Mouse (Mus musculus) C2C12 (cell line): ENCODE data around the gene Mrpl30. TPM values are rescaled to one million over a fixed set of nuclear protein-coding genes. Genes with fewer than 3 reads are reported as not detected.

ENCODE experiments used
- H3K27me3 ChIP-seq: one replicate; pipeline ENCODE4 v1.6.1; 2011; ENCODE audit not compliant: control insufficient read depth, insufficient read depth, insufficient read length
- H3K36me3 ChIP-seq: one replicate; pipeline ENCODE4 v1.6.1; 2011; ENCODE audit not compliant: control insufficient read depth, insufficient read depth
- H3K4me3 ChIP-seq: one replicate; pipeline ENCODE4 v1.5.1; 2011; ENCODE audit warnings: mild to moderate bottlenecking, control low read depth; ENCODE audit not compliant: poor library complexity, insufficient read depth, severe bottlenecking
- H3K79me2 ChIP-seq: one replicate; pipeline ENCODE4 v1.6.1; 2011; ENCODE audit not compliant: control insufficient read depth, insufficient read depth
- H3K79me3 ChIP-seq: one replicate; pipeline ENCODE4 v1.6.1; 2011; ENCODE audit warnings: low read depth, control low read depth
- H3ac ChIP-seq: one replicate; pipeline ENCODE3; 2011; ENCODE audit warnings: low read depth; ENCODE audit not compliant: control insufficient read depth, insufficient read length
- CEBPB ChIP-seq: IDR thresholded peaks from one replicate; pipeline ENCODE4 v1.6.1; 2011; ENCODE audit warnings: low read depth, mild to moderate bottlenecking, control low read depth, moderate library complexity
- CTCF ChIP-seq: IDR thresholded peaks from one replicate; pipeline ENCODE4 v1.5.1; 2011; ENCODE audit not compliant: control insufficient read depth, insufficient read depth, insufficient read length
- FOSL1 ChIP-seq: IDR thresholded peaks from one replicate; pipeline ENCODE4 v1.8.0; 2011; ENCODE audit warnings: mild to moderate bottlenecking, low read length; ENCODE audit not compliant: poor library complexity, insufficient read depth, severe bottlenecking
- MAX ChIP-seq: IDR thresholded peaks from one replicate; pipeline ENCODE4 v1.6.1; 2011; ENCODE audit warnings: mild to moderate bottlenecking, control low read depth
- MYOD1 ChIP-seq: IDR thresholded peaks from one replicate; pipeline ENCODE4 v1.6.1; 2011; ENCODE audit warnings: low read depth; ENCODE audit not compliant: control insufficient read depth, insufficient read length
- MYOG ChIP-seq: IDR thresholded peaks from one replicate; pipeline ENCODE4 v1.6.1; 2011; ENCODE audit not compliant: control insufficient read depth, insufficient read length; ENCODE audit errors: extremely low read depth
- USF1 ChIP-seq: IDR thresholded peaks from one replicate; pipeline ENCODE4 v1.6.1; 2011; ENCODE audit warnings: low read depth, mild to moderate bottlenecking, control low read depth, moderate library complexity
- polyA plus RNA-seq: library from polyadenylated mRNA; unstranded; fragments of >200 nt; fragmentation: generic; extraction: Trizol; gene quantifications from one replicate; pipeline ENCODE4 v1.2.1, GENCODE M21; 2012; ENCODE audit warnings: missing spikeins

Mrpl30 gene
- polyA plus RNA-seq, 1 experiment, result 152 TPM

- Histone ChIP-seq H3K79me3 (no peaks in the 10 kb centered on the region), H3ac (peak within 1 kb of the TSS; percentile 77), H3K36me3 (no peaks in the 10 kb centered on the region), H3K27me3 (no peaks in the 10 kb centered on the region), H3K4me3 (peak within 1 kb of the TSS; percentile 38), H3K79me2 (no peaks in the 10 kb centered on the region)
- no peak for TF ChIP-seq MYOG
- TF ChIP-seq CTCF, result no peak
- TF ChIP-seq MYOD1, result no peak
- no peak for TF ChIP-seq MAX
- no peak for TF ChIP-seq FOSL1
- TF ChIP-seq CEBPB, result no peak
- no peak for TF ChIP-seq USF1
These were observed 24.0 kb upstream of the Mrpl30 start, which contains the start of gene Tsga10 for GRCm38 (mm10) chr1:37866286-37866685. Tsga10 (minus strand) TSS chr1:37866429.

GRCm38 (mm10) chr1:37867056-37867455 is 23.2 kb upstream of the Mrpl30 start:
- H3K79me3 ChIP-seq, result no peaks in the 10 kb centered on the region
- H3ac ChIP-seq, result no peak overlapping the region
- no peaks in the 10 kb centered on the region for H3K79me2 ChIP-seq
- H3K36me3 ChIP-seq, result no peaks in the 10 kb centered on the region
- TF ChIP-seq CEBPB (no peak), MYOG (no peak), MYOD1 (no peak), CTCF (peak; percentile 50), FOSL1 (no peak)
- H3K4me3 ChIP-seq, result no peak overlapping the region
- H3K27me3 ChIP-seq, result no peaks in the 10 kb centered on the region

GRCm38 (mm10) chr1:37867684-37868322 is 22.5 kb upstream of the Mrpl30 start:
- no peaks in the 10 kb centered on the region for H3K79me3 ChIP-seq
- TF ChIP-seq CTCF (no peak), MYOD1 (no peak), MAX (no peak), CEBPB (no peak), MYOG (no peak), FOSL1 (no peak), USF1 (no peak)
- no peak overlapping the region for H3ac ChIP-seq
- H3K27me3 ChIP-seq, result no peaks in the 10 kb centered on the region
- H3K79me2 ChIP-seq, result peaks cover 3% of the 10 kb centered on the region
- no peak overlapping the region for H3K4me3 ChIP-seq
- no peaks in the 10 kb centered on the region for H3K36me3 ChIP-seq

- Histone ChIP-seq H3K27me3 (no peaks in the 10 kb centered on the region), H3K36me3 (no peaks in the 10 kb centered on the region), H3K79me2 (peaks cover 12% of the 10 kb centered on the region), H3ac (no peak overlapping the region), H3K4me3 (no peak overlapping the region), H3K79me3 (peaks cover 2% of the 10 kb centered on the region)
- no peak for TF ChIP-seq MAX
- no peak for TF ChIP-seq USF1
- no peak for TF ChIP-seq MYOD1
- TF ChIP-seq MYOG, result no peak
- no peak for TF ChIP-seq CTCF
- no peak for TF ChIP-seq FOSL1
- TF ChIP-seq CEBPB, result no peak
These were observed 21.6 kb upstream of the Mrpl30 start for GRCm38 (mm10) chr1:37868640-37869039.

- Histone ChIP-seq H3K36me3 (no peaks in the 10 kb centered on the region), H3K79me3 (peaks cover 2% of the 10 kb centered on the region), H3K27me3 (no peaks in the 10 kb centered on the region), H3K4me3 (no peak overlapping the region), H3ac (no peak overlapping the region), H3K79me2 (peaks cover 17% of the 10 kb centered on the region)
- TF ChIP-seq MYOG (no peak), CTCF (no peak), MYOD1 (no peak), MAX (no peak), USF1 (no peak), FOSL1 (no peak)
These were observed 20.9 kb upstream of the Mrpl30 start for GRCm38 (mm10) chr1:37869362-37869761.

- no peaks in the 10 kb centered on the region for H3K27me3 ChIP-seq
- H3K79me2 ChIP-seq, result peaks cover 23% of the 10 kb centered on the region
- peaks cover 6% of the 10 kb centered on the region for H3K79me3 ChIP-seq
- no peak for TF ChIP-seq MAX
- TF ChIP-seq FOSL1, result no peak
- TF ChIP-seq CTCF, result no peak
- TF ChIP-seq MYOD1, result no peak
- TF ChIP-seq MYOG, result no peak
- no peak for TF ChIP-seq USF1
- no peak for TF ChIP-seq CEBPB
- peak within 1 kb of the TSS; percentile 69 for H3ac ChIP-seq
- peak within 1 kb of the TSS; percentile 54 for H3K4me3 ChIP-seq
- peaks cover 18% of the 10 kb centered on the region for H3K36me3 ChIP-seq
These were observed 18.6 kb upstream of the Mrpl30 start, which contains the start of gene Lipt1 for GRCm38 (mm10) chr1:37871704-37872103. Lipt1 (plus strand) TSS chr1:37871738.
